Mouse (Mus musculus): ENCODE measurements around the gene Scgb2b17. TPM values are rescaled to one million over a fixed set of nuclear protein-coding genes. Genes with fewer than 3 reads are reported as not detected.

The Scgb2b17 gene
- not detected for polyA plus RNA-seq (2017; shearing (Covaris generic))

GRCm38 (mm10) chr7:33056461-33056860 is at the start of gene Scgb2b17:
Gene Scgb2b17 (minus strand): TSS chr7:33056561.

GRCm38 (mm10) chr7:33063149-33063548 is 6.8 kb upstream of the Scgb2b17 start, which contains the start of gene Scgb1b17:
Gene Scgb1b17 (plus strand): TSS chr7:33063449.

Other genes starting within 250 kb of the Scgb2b17 start
- not detected for gene Scgb2b15, start 226.9 kb downstream of the Scgb2b17 start, polyA plus RNA-seq (2017; shearing (Covaris generic))
- gene Scgb1b15, start 220.0 kb downstream of the Scgb2b17 start, polyA plus RNA-seq (2017; shearing (Covaris generic)): not detected
- gene Scgb1b17, start 6.9 kb upstream of the Scgb2b17 start, polyA plus RNA-seq (2017; shearing (Covaris generic)): not detected
- gene Scgb2b18, start 117.3 kb upstream of the Scgb2b17 start, polyA plus RNA-seq (2017; shearing (Covaris generic)): not detected
- gene Scgb1b18, start 129.0 kb upstream of the Scgb2b17 start, polyA plus RNA-seq (2017; shearing (Covaris generic)): not detected
- gene Scgb2b19, start 223.8 kb upstream of the Scgb2b17 start, polyA plus RNA-seq (2017; shearing (Covaris generic)): not detected
- gene Scgb1b19, start 230.7 kb upstream of the Scgb2b17 start, polyA plus RNA-seq (2017; shearing (Covaris generic)): not detected